Mouse (Mus musculus): ENCODE measurements around the gene Ptprg. TPM values are rescaled to one million over a fixed set of nuclear protein-coding genes. Genes with fewer than 3 reads are reported as not detected.
A peak's percentile ranks its signal among the peaks of the same experiment; 100 is the strongest.

Ptprg gene
- polyA plus RNA-seq, 1 experiment: 73.9 TPM

GRCm38 (mm10) chr14:11871752-11872344 lies 318.5 kb downstream of the Ptprg start:
- peaks cover 5% of the 10 kb centered on the region; the same call in 1 of the 2 replicates for H3K4me1 ChIP-seq (ENCODE audit: control insufficient read depth, insufficient read depth, low read length)
- no peak for TF ChIP-seq POLR2A (IDR thresholded peaks at IDR 0.05; ENCODE audit: low read depth, low read length)
- no peak for TF ChIP-seq CTCF (IDR thresholded peaks at IDR 0.05; ENCODE audit: borderline replicate concordance, insufficient read depth, low read length)
- H3K27ac ChIP-seq (ENCODE audit: insufficient read depth, low read length): peak overlapping the region; percentile 49
- H3K4me3 ChIP-seq (ENCODE audit: insufficient read depth, low read length): no peak overlapping the region

- TF ChIP-seq POLR2A (IDR thresholded peaks at IDR 0.05; ENCODE audit: low read depth, low read length) (no peak), CTCF (IDR thresholded peaks at IDR 0.05; ENCODE audit: borderline replicate concordance, insufficient read depth, low read length) (no peak)
- Histone ChIP-seq H3K27ac (ENCODE audit: insufficient read depth, low read length) (no peak overlapping the region), H3K4me1 (ENCODE audit: control insufficient read depth, insufficient read depth, low read length) (peaks cover 5% of the 10 kb centered on the region), H3K4me3 (ENCODE audit: insufficient read depth, low read length) (no peak overlapping the region)
Measured at GRCm38 (mm10) chr14:11874266-11874665, 320.9 kb downstream of the Ptprg start.

GRCm38 (mm10) chr14:11874960-11875889 lies 321.9 kb downstream of the Ptprg start:
- TF ChIP-seq CTCF (IDR thresholded peaks at IDR 0.05; ENCODE audit: borderline replicate concordance, insufficient read depth, low read length): no peak
- no peak for TF ChIP-seq POLR2A (IDR thresholded peaks at IDR 0.05; ENCODE audit: low read depth, low read length)
- Histone ChIP-seq H3K4me1 (ENCODE audit: control insufficient read depth, insufficient read depth, low read length) (peaks cover 5% of the 10 kb centered on the region), H3K4me3 (ENCODE audit: insufficient read depth, low read length) (no peak overlapping the region), H3K27ac (ENCODE audit: insufficient read depth, low read length) (no peak overlapping the region)

GRCm38 (mm10) chr14:11881082-11881481 lies 327.8 kb downstream of the Ptprg start:
- no peak overlapping the region for H3K27ac ChIP-seq (ENCODE audit: insufficient read depth, low read length)
- H3K4me1 ChIP-seq (ENCODE audit: control insufficient read depth, insufficient read depth, low read length): peaks cover 11% of the 10 kb centered on the region
- TF ChIP-seq CTCF (IDR thresholded peaks at IDR 0.05; ENCODE audit: borderline replicate concordance, insufficient read depth, low read length): no peak
- H3K4me3 ChIP-seq (ENCODE audit: insufficient read depth, low read length): no peak overlapping the region

DNA sequence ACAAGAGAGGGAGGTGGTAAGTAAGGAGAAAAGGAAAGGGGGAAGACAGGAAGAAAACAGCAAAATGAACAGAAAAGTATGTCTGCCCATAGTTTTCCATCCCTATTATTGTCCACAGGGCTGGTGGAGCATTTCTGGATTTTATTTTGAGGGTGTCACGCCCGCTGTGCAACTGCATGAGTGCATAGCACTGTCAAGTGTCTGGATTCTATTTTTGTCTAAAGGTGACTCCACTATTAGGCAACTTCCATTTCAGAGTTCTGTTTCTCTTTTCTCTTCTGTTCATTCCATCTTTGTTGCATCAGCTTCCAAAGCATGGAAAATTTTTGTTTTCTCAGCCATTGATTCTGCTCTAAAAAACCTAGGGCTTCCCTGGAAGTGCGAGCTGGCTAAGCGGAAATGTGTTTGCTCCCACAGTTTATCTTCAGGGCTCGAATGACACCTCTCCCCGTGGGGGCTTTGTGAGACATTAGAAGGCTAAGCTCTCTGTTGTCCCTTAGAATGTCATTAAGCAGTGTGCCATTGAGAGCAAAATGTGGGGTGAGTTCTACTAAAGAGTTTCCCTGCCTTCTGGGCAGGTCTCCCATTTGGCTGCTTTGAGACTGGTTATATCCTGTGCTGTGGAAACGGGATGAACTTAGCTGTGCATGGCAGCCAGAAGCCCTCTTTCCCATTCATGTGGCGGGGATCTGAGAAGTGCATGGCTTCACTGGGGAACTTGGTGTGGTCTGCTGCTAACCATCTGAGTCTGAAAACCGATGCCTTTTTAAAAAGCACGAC lies 330.0 kb downstream of the Ptprg start:
- TF ChIP-seq CTCF (IDR thresholded peaks at IDR 0.05; ENCODE audit: borderline replicate concordance, insufficient read depth, low read length): no peak
- TF ChIP-seq POLR2A (IDR thresholded peaks at IDR 0.05; ENCODE audit: low read depth, low read length): no peak
- Histone ChIP-seq H3K4me3 (ENCODE audit: insufficient read depth, low read length) (no peak overlapping the region), H3K4me1 (ENCODE audit: control insufficient read depth, insufficient read depth, low read length) (peaks cover 11% of the 10 kb centered on the region), H3K27ac (ENCODE audit: insufficient read depth, low read length) (peak overlapping the region; percentile 79)

DNA sequence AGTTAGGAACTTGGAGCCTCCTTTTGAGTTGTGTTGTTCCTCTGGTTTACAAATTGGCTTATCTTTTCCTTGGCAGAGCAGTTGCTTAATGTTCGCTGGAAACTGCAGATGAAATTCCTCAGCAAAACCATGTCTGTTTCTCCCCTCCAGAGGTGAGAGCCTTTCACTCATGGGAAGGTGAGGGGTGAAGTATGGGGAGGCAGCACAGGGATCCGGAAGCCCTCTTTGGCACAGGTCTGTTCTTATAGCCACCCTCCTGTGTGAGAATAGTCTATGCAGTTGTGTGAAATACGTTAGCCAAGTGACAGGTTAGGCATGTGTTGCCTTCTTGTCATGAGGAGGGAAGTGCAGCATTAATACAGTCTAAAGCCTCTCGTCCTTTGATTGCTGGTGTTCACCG lies 330.7 kb downstream of the Ptprg start:
- no peak overlapping the region for H3K4me3 ChIP-seq (ENCODE audit: insufficient read depth, low read length)
- no peak for TF ChIP-seq CTCF (IDR thresholded peaks at IDR 0.05; ENCODE audit: borderline replicate concordance, insufficient read depth, low read length)
- TF ChIP-seq POLR2A (IDR thresholded peaks at IDR 0.05; ENCODE audit: low read depth, low read length): no peak
- peaks cover 11% of the 10 kb centered on the region for H3K4me1 ChIP-seq (ENCODE audit: control insufficient read depth, insufficient read depth, low read length)
- H3K27ac ChIP-seq (ENCODE audit: insufficient read depth, low read length): peak overlapping the region; percentile 79

GRCm38 (mm10) chr14:11886417-11886816 lies 333.1 kb downstream of the Ptprg start:
- H3K27ac ChIP-seq (ENCODE audit: insufficient read depth, low read length): no peak overlapping the region
- H3K4me1 ChIP-seq (ENCODE audit: control insufficient read depth, insufficient read depth, low read length): peaks cover 11% of the 10 kb centered on the region
- H3K4me3 ChIP-seq (ENCODE audit: insufficient read depth, low read length): no peak overlapping the region
- TF ChIP-seq POLR2A (IDR thresholded peaks at IDR 0.05; ENCODE audit: low read depth, low read length): no peak
- no peak for TF ChIP-seq CTCF (IDR thresholded peaks at IDR 0.05; ENCODE audit: borderline replicate concordance, insufficient read depth, low read length)

DNA sequence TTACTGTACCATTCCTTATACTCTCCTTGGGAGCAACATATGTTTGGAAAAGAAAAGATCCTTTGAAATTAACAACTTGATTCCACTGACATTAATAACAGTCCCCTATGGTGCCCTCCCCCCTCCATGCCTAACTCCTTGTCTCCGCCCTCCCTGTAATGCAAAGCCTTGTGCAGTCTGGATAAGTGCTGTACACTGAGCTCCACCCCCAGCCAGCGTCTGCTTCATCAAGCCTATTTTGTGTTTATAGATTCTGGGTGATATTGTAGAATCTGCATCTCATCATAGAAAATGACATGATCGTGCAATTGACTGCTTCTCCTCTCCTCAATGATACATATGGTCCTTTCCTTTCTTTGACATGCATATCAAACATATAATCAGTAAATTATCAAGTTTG lies 337.6 kb downstream of the Ptprg start:
- no peak overlapping the region for H3K27ac ChIP-seq (ENCODE audit: insufficient read depth, low read length)
- TF ChIP-seq CTCF (IDR thresholded peaks at IDR 0.05; ENCODE audit: borderline replicate concordance, insufficient read depth, low read length) (no peak), POLR2A (IDR thresholded peaks at IDR 0.05; ENCODE audit: low read depth, low read length) (no peak)
- H3K4me1 ChIP-seq (ENCODE audit: control insufficient read depth, insufficient read depth, low read length): no peaks in the 10 kb centered on the region
- H3K4me3 ChIP-seq (ENCODE audit: insufficient read depth, low read length): no peak overlapping the region

DNA sequence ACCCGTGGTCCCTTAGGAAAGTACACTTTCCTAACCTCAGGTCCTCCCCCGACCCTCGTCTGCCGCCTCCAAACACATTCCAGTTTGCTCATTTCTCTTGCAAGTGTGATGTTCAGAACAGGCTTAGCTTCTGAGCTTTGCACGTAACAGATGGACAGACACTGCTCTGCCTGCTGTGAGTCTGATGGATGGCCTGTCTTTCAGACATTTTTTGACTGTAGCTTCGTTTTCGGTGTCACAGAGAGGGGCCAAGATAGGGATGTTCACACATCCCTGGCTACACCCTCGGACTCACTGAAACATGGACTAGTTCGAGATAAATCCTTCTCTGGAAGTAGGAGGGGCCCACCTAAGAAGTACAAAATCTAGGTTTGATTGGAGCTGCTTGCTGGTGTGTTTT lies 339.3 kb downstream of the Ptprg start:
- Histone ChIP-seq H3K4me3 (ENCODE audit: insufficient read depth, low read length) (no peak overlapping the region), H3K4me1 (ENCODE audit: control insufficient read depth, insufficient read depth, low read length) (no peaks in the 10 kb centered on the region), H3K27ac (ENCODE audit: insufficient read depth, low read length) (no peak overlapping the region)
- TF ChIP-seq CTCF (IDR thresholded peaks at IDR 0.05; ENCODE audit: borderline replicate concordance, insufficient read depth, low read length) (no peak), POLR2A (IDR thresholded peaks at IDR 0.05; ENCODE audit: low read depth, low read length) (no peak)

Measured in embryonic fibroblast, embryonic 13.5 days (primary cell).